Mouse (Mus musculus) heart, embryonic 11.5 days (tissue): Measurements from ENCODE around the gene Ust. TPM values are rescaled to one million over a fixed set of nuclear protein-coding genes. Genes with fewer than 3 reads are reported as not detected.

Experiments
- ATAC-seq: fragments of 200-750 bp; cut with Nextera tagmentation; replicated peaks from 2 replicates; pipeline ENCODE4 v1.8.0; 2017; ENCODE audit warnings: moderate library complexity; ENCODE audit not compliant: insufficient number of reproducible peaks, low FRiP score, low TSS enrichment
- H3K27ac ChIP-seq: fragments of 300-500 bp; sonication (generic); 2 replicates; pipeline ENCODE4 v1.5.1; 2014; ENCODE audit warnings: mild to moderate bottlenecking, low read depth, low read length
- H3K27me3 ChIP-seq: fragments of 300-500 bp; sonication (generic); 2 replicates; pipeline ENCODE4 v1.6.1; 2014; ENCODE audit warnings: mild to moderate bottlenecking, low read length, mixed read lengths; ENCODE audit not compliant: control insufficient read depth, insufficient read depth
- H3K36me3 ChIP-seq: fragments of 300-500 bp; sonication (generic); 2 replicates; pipeline ENCODE4 v1.6.1; 2014; ENCODE audit warnings: mild to moderate bottlenecking, low read length, moderate library complexity, mixed read lengths; ENCODE audit not compliant: control insufficient read depth, insufficient read depth
- H3K4me1 ChIP-seq: fragments of 300-500 bp; sonication (generic); 2 replicates; pipeline ENCODE4 v1.6.1; 2014; ENCODE audit warnings: low read length; ENCODE audit not compliant: control insufficient read depth, insufficient read depth
- H3K4me2 ChIP-seq: fragments of 300-500 bp; sonication (generic); 2 replicates; pipeline ENCODE4 v1.6.1; 2014; ENCODE audit warnings: mild to moderate bottlenecking, moderate library complexity
- H3K4me3 ChIP-seq: fragments of 300-500 bp; sonication (generic); 2 replicates; pipeline ENCODE4 v1.5.1; 2014; ENCODE audit warnings: low read depth, low read length
- H3K9ac ChIP-seq: fragments of 300-500 bp; sonication (generic); 2 replicates; pipeline ENCODE4 v1.6.1; 2014; ENCODE audit warnings: mild to moderate bottlenecking, low read depth, low read length, moderate library complexity
- H3K9me3 ChIP-seq: fragments of 300-500 bp; sonication (generic); replicated peaks from 2 replicates; pipeline ENCODE4 v1.6.1; 2016; ENCODE audit warnings: low read length; ENCODE audit not compliant: control insufficient read depth
- WGBS: fragments of 180-500 bp; shearing (Covaris S2); extraction: QIAGEN DNeasy Blood & Tissue Kit; methylation state at CpG from one replicate; pipeline ENCODE4 v1.1.7; 2014; ENCODE audit not compliant: insufficient replicate concordance; 5-methylcytosine and 5-hydroxymethylcytosine counted together
- polyA plus RNA-seq: library from polyadenylated mRNA; unstranded; fragments of >200 nt; fragmentation: Nextera tagmentation; extraction: Ambion mirVana; gene quantifications from 2 replicates; pipeline ENCODE4 v1.2.1, GENCODE M21; 2014

The Ust gene
- polyA plus RNA-seq, 1 experiment from 2014 or later, result 2.5 TPM

- 75% methylated on average over 3 of the region's 3 CpGs for WGBS
- H3K36me3 ChIP-seq, result no peaks in the 10 kb centered on the region
Measured at GRCm38 (mm10) chr10:8465918-8466317, 52.7 kb downstream of the Ust start.

GRCm38 (mm10) chr10:8465216-8465615 lies 53.4 kb downstream of the Ust start:
- 78% methylated on average over 1 of the region's 1 CpGs for WGBS
- no peak overlapping the region for H3K9ac ChIP-seq
- no peaks in the 10 kb centered on the region for H3K4me1 ChIP-seq
- H3K4me2 ChIP-seq, result no peak overlapping the region
- no peak overlapping the region for H3K4me3 ChIP-seq
- no peaks in the 10 kb centered on the region for H3K27me3 ChIP-seq
- no peaks in the 10 kb centered on the region for H3K36me3 ChIP-seq
- H3K9me3 ChIP-seq, result no peaks in the 10 kb centered on the region
- no peak overlapping the region for H3K27ac ChIP-seq
- ATAC-seq, result no peak

More at GRCm38 (mm10) chr10:8465918-8466317, 52.7 kb downstream of the Ust start:
- no peak for ATAC-seq
- H3K27me3 ChIP-seq, result no peaks in the 10 kb centered on the region
- no peak overlapping the region for H3K4me3 ChIP-seq
- H3K27ac ChIP-seq, result no peak overlapping the region
- no peaks in the 10 kb centered on the region for H3K4me1 ChIP-seq
- no peak overlapping the region for H3K9ac ChIP-seq
- no peak overlapping the region for H3K4me2 ChIP-seq
- H3K9me3 ChIP-seq, result no peaks in the 10 kb centered on the region

- Histone ChIP-seq H3K9ac (no peak overlapping the region), H3K9me3 (no peaks in the 10 kb centered on the region), H3K4me2 (no peak overlapping the region), H3K27me3 (no peaks in the 10 kb centered on the region), H3K27ac (no peak overlapping the region), H3K36me3 (no peaks in the 10 kb centered on the region), H3K4me1 (no peaks in the 10 kb centered on the region), H3K4me3 (no peak overlapping the region)
- WGBS, result 80% methylated on average over 5 of the region's 5 CpGs
- no peak for ATAC-seq
Measured at GRCm38 (mm10) chr10:8461372-8461771, 57.3 kb downstream of the Ust start.

- H3K4me2 ChIP-seq, result no peak overlapping the region
- no peak for ATAC-seq
- no peaks in the 10 kb centered on the region for H3K36me3 ChIP-seq
- WGBS, result 56% methylated on average over 1 of the region's 1 CpGs
- H3K27me3 ChIP-seq, result no peaks in the 10 kb centered on the region
- 0 out of 2 replicates have a peak, but pooled peaks cover 4% of the 10 kb centered on the region for H3K9me3 ChIP-seq
- no peak overlapping the region for H3K9ac ChIP-seq
- no peaks in the 10 kb centered on the region for H3K4me1 ChIP-seq
- no peak overlapping the region for H3K4me3 ChIP-seq
- H3K27ac ChIP-seq, result no peak overlapping the region
Measured at GRCm38 (mm10) chr10:8454711-8455110, 63.9 kb downstream of the Ust start.

GRCm38 (mm10) chr10:8447681-8448080 lies 70.9 kb downstream of the Ust start:
- H3K9ac ChIP-seq, result no peak overlapping the region
- WGBS, result 55% methylated on average over 5 of the region's 5 CpGs

GRCm38 (mm10) chr10:8446972-8447371 lies 71.7 kb downstream of the Ust start:
- H3K36me3 ChIP-seq, result no peaks in the 10 kb centered on the region
- H3K9ac ChIP-seq, result no peak overlapping the region
- H3K27ac ChIP-seq, result no peak overlapping the region
- no peaks in the 10 kb centered on the region for H3K4me1 ChIP-seq
- no peaks in the 10 kb centered on the region for H3K9me3 ChIP-seq
- H3K27me3 ChIP-seq, result no peaks in the 10 kb centered on the region
- no peak overlapping the region for H3K4me3 ChIP-seq
- WGBS, result 54% methylated on average over 4 of the region's 4 CpGs
- no peak overlapping the region for H3K4me2 ChIP-seq
- ATAC-seq, result no peak

More at GRCm38 (mm10) chr10:8447681-8448080, 70.9 kb downstream of the Ust start:
- no peaks in the 10 kb centered on the region for H3K4me1 ChIP-seq
- no peaks in the 10 kb centered on the region for H3K9me3 ChIP-seq
- no peak overlapping the region for H3K4me2 ChIP-seq
- H3K27me3 ChIP-seq, result no peaks in the 10 kb centered on the region
- no peaks in the 10 kb centered on the region for H3K36me3 ChIP-seq
- ATAC-seq, result no peak
- no peak overlapping the region for H3K4me3 ChIP-seq
- no peak overlapping the region for H3K27ac ChIP-seq

GRCm38 (mm10) chr10:8444052-8444451 lies 74.6 kb downstream of the Ust start:
- Histone ChIP-seq H3K9me3 (no peaks in the 10 kb centered on the region), H3K27me3 (no peaks in the 10 kb centered on the region), H3K4me2 (no peak overlapping the region), H3K27ac (no peak overlapping the region), H3K36me3 (no peaks in the 10 kb centered on the region), H3K4me3 (no peak overlapping the region), H3K9ac (no peak overlapping the region), H3K4me1 (no peaks in the 10 kb centered on the region)
- WGBS, result 74% methylated on average over 5 of the region's 5 CpGs
- ATAC-seq, result no peak

GRCm38 (mm10) chr10:8431857-8432256 lies 86.8 kb downstream of the Ust start:
- Histone ChIP-seq H3K4me2 (no peak overlapping the region), H3K4me3 (no peak overlapping the region), H3K4me1 (no peaks in the 10 kb centered on the region), H3K9me3 (no peaks in the 10 kb centered on the region), H3K27me3 (no peaks in the 10 kb centered on the region), H3K36me3 (no peaks in the 10 kb centered on the region), H3K9ac (no peak overlapping the region), H3K27ac (no peak overlapping the region)
- WGBS, result 72% methylated on average over 2 of the region's 2 CpGs
- no peak for ATAC-seq
